Mouse (Mus musculus): ENCODE data around the gene Gm4553. TPM values are rescaled to one million over a fixed set of nuclear protein-coding genes. Genes with fewer than 3 reads are reported as not detected.

Gm4553 gene
- polyA plus RNA-seq (2017; shearing (Covaris generic)): not detected

GRCm38 (mm10) chr7:142165639-142166038 lies at the start of gene Gm4553:
Gene Gm4553 (minus strand): TSS chr7:142165739.

GRCm38 (mm10) chr7:142211559-142211958 lies 46.0 kb upstream of the Gm4553 start, which contains the start of gene Gm7579:
Gene Gm7579 (plus strand): TSS chr7:142211859.

GRCm38 (mm10) chr7:142201064-142201463 lies 35.5 kb upstream of the Gm4553 start, which contains the start of gene Krtap5-3:
Gene Krtap5-3 (plus strand): TSS chr7:142201364.

GRCm38 (mm10) chr7:142190289-142190688 lies 24.8 kb upstream of the Gm4553 start, which contains the start of gene Gm10153:
Gene Gm10153 (minus strand): TSS chr7:142190389.

GRCm38 (mm10) chr7:142175905-142176304 lies 10.4 kb upstream of the Gm4553 start, which contains the start of gene Krtap5-2:
Gene Krtap5-2 (minus strand): TSS chr7:142176005.

GRCm38 (mm10) chr7:142157013-142157412 lies 8.5 kb downstream of the Gm4553 start, which contains the start of gene Gm29735:
Gene Gm29735 (minus strand): TSS chr7:142157113.

GRCm38 (mm10) chr7:142144507-142144906 lies 21.0 kb downstream of the Gm4553 start, which contains the start of gene Gm45337:
Gene Gm45337 (minus strand): TSS chr7:142144607.

GRCm38 (mm10) chr7:142135934-142136333 lies 29.6 kb downstream of the Gm4553 start, which contains the start of gene Gm39115:
Gene Gm39115 (minus strand): TSS chr7:142136034.

GRCm38 (mm10) chr7:142120629-142121028 lies 44.9 kb downstream of the Gm4553 start, which contains the start of gene Gm45618:
Gene Gm45618 (minus strand): TSS chr7:142120729.

Other genes with a start within 250 kb of the Gm4553 start
- gene Tollip, start 247.2 kb downstream of the Gm4553 start, polyA plus RNA-seq (2017; shearing (Covaris generic)): 54.9 TPM
- 0.68 TPM for gene Brsk2, start 216.0 kb downstream of the Gm4553 start, polyA plus RNA-seq (2017; shearing (Covaris generic))
- gene Mob2, start 104.7 kb downstream of the Gm4553 start, polyA plus RNA-seq (2017; shearing (Covaris generic)): 91.6 TPM
- gene Dusp8, start 69.9 kb downstream of the Gm4553 start, polyA plus RNA-seq (2017; shearing (Covaris generic)): not detected
- not detected for gene Gm45618, start 45.0 kb downstream of the Gm4553 start, polyA plus RNA-seq (2017; shearing (Covaris generic))
- not detected for gene Gm39115, start 29.7 kb downstream of the Gm4553 start, polyA plus RNA-seq (2017; shearing (Covaris generic))
- gene Gm45337, start 21.1 kb downstream of the Gm4553 start, polyA plus RNA-seq (2017; shearing (Covaris generic)): not detected
- gene Gm29735, start 8.6 kb downstream of the Gm4553 start, polyA plus RNA-seq (2017; shearing (Covaris generic)): not detected
- gene Krtap5-2, start 10.3 kb upstream of the Gm4553 start, polyA plus RNA-seq (2017; shearing (Covaris generic)): not detected
- not detected for gene Gm10153, start 24.6 kb upstream of the Gm4553 start, polyA plus RNA-seq (2017; shearing (Covaris generic))
- gene Krtap5-3, start 35.6 kb upstream of the Gm4553 start, polyA plus RNA-seq (2017; shearing (Covaris generic)): not detected
- not detected for gene Gm7579, start 46.1 kb upstream of the Gm4553 start, polyA plus RNA-seq (2017; shearing (Covaris generic))
- gene Krtap5-5, start 64.2 kb upstream of the Gm4553 start, polyA plus RNA-seq (2017; shearing (Covaris generic)): not detected
- not detected for gene Gm40460, start 75.3 kb upstream of the Gm4553 start, polyA plus RNA-seq (2017; shearing (Covaris generic))
- gene Gm2431, start 92.6 kb upstream of the Gm4553 start, polyA plus RNA-seq (2017; shearing (Covaris generic)): not detected
- gene Gm4559, start 108.6 kb upstream of the Gm4553 start, polyA plus RNA-seq (2017; shearing (Covaris generic)): not detected
- not detected for gene Krtap5-1, start 131.4 kb upstream of the Gm4553 start, polyA plus RNA-seq (2017; shearing (Covaris generic))
- gene Krtap5-4, start 137.8 kb upstream of the Gm4553 start, polyA plus RNA-seq (2017; shearing (Covaris generic)): not detected
- 4.2 TPM for gene Ifitm10, start 208.0 kb upstream of the Gm4553 start, polyA plus RNA-seq (2017; shearing (Covaris generic))
- gene Gm49369, start 216.9 kb upstream of the Gm4553 start, polyA plus RNA-seq (2017; shearing (Covaris generic)): 2.0 TPM
- gene Ctsd, start 222.3 kb upstream of the Gm4553 start, polyA plus RNA-seq (2017; shearing (Covaris generic)): 438 TPM